Mouse (Mus musculus) megakaryocyte, embryonic 14.5 days (primary cell): ENCODE measurements around the gene Cdyl2.

Experiments used
- FLI1 ChIP-seq: IDR thresholded peaks from 2 replicates; pipeline ENCODE4 v1.6.1; 2012; ENCODE audit warnings: low read length, inconsistent platforms, mixed read lengths
- GATA1 ChIP-seq: IDR thresholded peaks from 3 replicates; pipeline ENCODE4 v1.6.1; 2012; ENCODE audit warnings: mixed read lengths, low read length, inconsistent platforms, borderline replicate concordance

- TF ChIP-seq GATA1 (no peak), FLI1 (no peak)
Measured at GRCm38 (mm10) chr8:116635972-116636371, 96.8 kb downstream of the Cdyl2 start.
